Mouse (Mus musculus): ENCODE results near the gene Babam1. TPM values are rescaled to one million over a fixed set of nuclear protein-coding genes. Genes with fewer than 3 reads are reported as not detected.

Babam1 gene
- polyA plus RNA-seq, 1 experiment from 2014 or later: 106 TPM

- Histone ChIP-seq H3K4me2 (replicated peaks; ENCODE audit: low read depth, low read length) (peak overlapping the region; percentile 96), H3K9ac (ENCODE audit: low read depth, low read length) (peak overlapping the region; percentile 82), H3K27me3 (ENCODE audit: control insufficient read depth, insufficient read depth, low read length) (no peaks in the 10 kb centered on the region), H3K4me1 (replicated peaks; ENCODE audit: control insufficient read depth, insufficient read depth, low read length) (peaks cover 39% of the 10 kb centered on the region), H3K36me3 (ENCODE audit: control insufficient read depth, insufficient read depth, low read length) (peaks cover 4% of the 10 kb centered on the region; the same call in 1 of the 2 replicates), H3K4me3 (ENCODE audit: low read depth, low read length) (peak overlapping the region; percentile 85), H3K27ac (ENCODE audit: low read depth, low read length) (peak overlapping the region; percentile 92; the same call in 1 of the 2 replicates), H3K9me3 (ENCODE audit: control insufficient read depth, low read length) (no peaks in the 10 kb centered on the region)
- ATAC-seq (ENCODE audit: low FRiP score) (no peak), DNase-seq (ENCODE audit: low spot score) (peak; percentile 19)
- WGBS: 18% methylated on average over 3 of the region's 3 CpGs
These were observed 17.1 kb upstream of the Babam1 start for GRCm38 (mm10) chr8:71379512-71380075.

GRCm38 (mm10) chr8:71380178-71381171 is 16.2 kb upstream of the Babam1 start:
- H3K9ac ChIP-seq (ENCODE audit: low read depth, low read length): peak overlapping the region; percentile 82
- ATAC-seq (ENCODE audit: low FRiP score) (no peak), DNase-seq (ENCODE audit: low spot score) (peak; percentile 49)
- peak overlapping the region; percentile 96 for H3K4me2 ChIP-seq (replicated peaks; ENCODE audit: low read depth, low read length)
- WGBS: 2% methylated on average over 70 of the region's 72 CpGs
- H3K27ac ChIP-seq (ENCODE audit: low read depth, low read length): peak overlapping the region; percentile 92
- H3K27me3 ChIP-seq (ENCODE audit: control insufficient read depth, insufficient read depth, low read length): no peaks in the 10 kb centered on the region
- peaks cover 38% of the 10 kb centered on the region for H3K4me1 ChIP-seq (replicated peaks; ENCODE audit: control insufficient read depth, insufficient read depth, low read length)
- peak overlapping the region; percentile 85 for H3K4me3 ChIP-seq (ENCODE audit: low read depth, low read length)
- H3K36me3 ChIP-seq (ENCODE audit: control insufficient read depth, insufficient read depth, low read length): no peaks in the 10 kb centered on the region; the same call in 1 of the 2 replicates
- no peaks in the 10 kb centered on the region for H3K9me3 ChIP-seq (ENCODE audit: control insufficient read depth, low read length)

- H3K9me3 ChIP-seq (ENCODE audit: control insufficient read depth, low read length): no peaks in the 10 kb centered on the region
- H3K36me3 ChIP-seq (ENCODE audit: control insufficient read depth, insufficient read depth, low read length): no peaks in the 10 kb centered on the region
- peak within 1 kb of the TSS; percentile 85 for H3K4me3 ChIP-seq (ENCODE audit: low read depth, low read length)
- no peaks in the 10 kb centered on the region for H3K27me3 ChIP-seq (ENCODE audit: control insufficient read depth, insufficient read depth, low read length)
- peaks cover 27% of the 10 kb centered on the region for H3K4me1 ChIP-seq (replicated peaks; ENCODE audit: control insufficient read depth, insufficient read depth, low read length)
- H3K9ac ChIP-seq (ENCODE audit: low read depth, low read length): peak within 1 kb of the TSS; percentile 82
- DNase-seq (ENCODE audit: low spot score): peak; percentile 87
- WGBS: under 1% methylated on average over 52 of the region's 89 CpGs
- peak within 1 kb of the TSS; percentile 96 for H3K4me2 ChIP-seq (replicated peaks; ENCODE audit: low read depth, low read length)
- ATAC-seq (ENCODE audit: low FRiP score): peak; percentile 13; the same call in 1 of the 2 replicates
- H3K27ac ChIP-seq (ENCODE audit: low read depth, low read length): peak within 1 kb of the TSS; percentile 92
These were observed 15.2 kb upstream of the Babam1 start, which contains the start of gene Nr2f6 for GRCm38 (mm10) chr8:71381421-71381970. Gene Nr2f6 (minus strand): TSS chr8:71381960.

GRCm38 (mm10) chr8:71381971-71382961 is 14.4 kb upstream of the Babam1 start:
- H3K36me3 ChIP-seq (ENCODE audit: control insufficient read depth, insufficient read depth, low read length): no peaks in the 10 kb centered on the region
- peak overlapping the region; percentile 92 for H3K27ac ChIP-seq (ENCODE audit: low read depth, low read length)
- ATAC-seq (ENCODE audit: low FRiP score) (peak; percentile 84), DNase-seq (ENCODE audit: low spot score) (peak; percentile 91)
- WGBS: 1% methylated on average over 34 of the region's 80 CpGs
- peak overlapping the region; percentile 85 for H3K4me3 ChIP-seq (ENCODE audit: low read depth, low read length)
- H3K4me1 ChIP-seq (replicated peaks; ENCODE audit: control insufficient read depth, insufficient read depth, low read length): peaks cover 22% of the 10 kb centered on the region
- H3K4me2 ChIP-seq (replicated peaks; ENCODE audit: low read depth, low read length): peak overlapping the region; percentile 96
- H3K27me3 ChIP-seq (ENCODE audit: control insufficient read depth, insufficient read depth, low read length): no peaks in the 10 kb centered on the region
- H3K9ac ChIP-seq (ENCODE audit: low read depth, low read length): peak overlapping the region; percentile 82
- H3K9me3 ChIP-seq (ENCODE audit: control insufficient read depth, low read length): no peaks in the 10 kb centered on the region

- WGBS: 4% methylated on average over 10 of the region's 12 CpGs
- Histone ChIP-seq H3K27me3 (ENCODE audit: control insufficient read depth, insufficient read depth, low read length) (no peaks in the 10 kb centered on the region), H3K9me3 (ENCODE audit: control insufficient read depth, low read length) (no peaks in the 10 kb centered on the region), H3K4me3 (ENCODE audit: low read depth, low read length) (no peak overlapping the region), H3K36me3 (ENCODE audit: control insufficient read depth, insufficient read depth, low read length) (no peaks in the 10 kb centered on the region), H3K9ac (ENCODE audit: low read depth, low read length) (no peak overlapping the region), H3K27ac (ENCODE audit: low read depth, low read length) (peak overlapping the region; percentile 92), H3K4me1 (replicated peaks; ENCODE audit: control insufficient read depth, insufficient read depth, low read length) (peaks cover 22% of the 10 kb centered on the region), H3K4me2 (replicated peaks; ENCODE audit: low read depth, low read length) (no peak overlapping the region)
- ATAC-seq (ENCODE audit: low FRiP score) (no peak), DNase-seq (ENCODE audit: low spot score) (no peak)
These were observed 13.3 kb upstream of the Babam1 start for GRCm38 (mm10) chr8:71383396-71383795.

GRCm38 (mm10) chr8:71383860-71384259 is 12.8 kb upstream of the Babam1 start:
- H3K4me1 ChIP-seq (replicated peaks; ENCODE audit: control insufficient read depth, insufficient read depth, low read length): peaks cover 20% of the 10 kb centered on the region
- H3K4me3 ChIP-seq (ENCODE audit: low read depth, low read length): no peak overlapping the region; the same call in 1 of the 2 replicates
- peak overlapping the region; percentile 92 for H3K27ac ChIP-seq (ENCODE audit: low read depth, low read length)
- ATAC-seq (ENCODE audit: low FRiP score): no peak
- H3K36me3 ChIP-seq (ENCODE audit: control insufficient read depth, insufficient read depth, low read length): no peaks in the 10 kb centered on the region
- H3K4me2 ChIP-seq (replicated peaks; ENCODE audit: low read depth, low read length): no peak overlapping the region
- no peak overlapping the region for H3K9ac ChIP-seq (ENCODE audit: low read depth, low read length)
- no peaks in the 10 kb centered on the region for H3K27me3 ChIP-seq (ENCODE audit: control insufficient read depth, insufficient read depth, low read length)
- DNase-seq (ENCODE audit: low spot score): no peak
- H3K9me3 ChIP-seq (ENCODE audit: control insufficient read depth, low read length): no peaks in the 10 kb centered on the region
- 45% methylated on average over 3 of the region's 3 CpGs for WGBS

GRCm38 (mm10) chr8:71385212-71385835 is 11.3 kb upstream of the Babam1 start:
- H3K27me3 ChIP-seq (ENCODE audit: control insufficient read depth, insufficient read depth, low read length): no peaks in the 10 kb centered on the region
- no peak overlapping the region for H3K27ac ChIP-seq (ENCODE audit: low read depth, low read length)
- no peak for ATAC-seq (ENCODE audit: low FRiP score)
- no peak overlapping the region for H3K4me2 ChIP-seq (replicated peaks; ENCODE audit: low read depth, low read length)
- no peak overlapping the region for H3K9ac ChIP-seq (ENCODE audit: low read depth, low read length)
- DNase-seq (ENCODE audit: low spot score): no peak
- H3K4me3 ChIP-seq (ENCODE audit: low read depth, low read length): no peak overlapping the region
- H3K9me3 ChIP-seq (ENCODE audit: control insufficient read depth, low read length): no peaks in the 10 kb centered on the region
- peaks cover 10% of the 10 kb centered on the region for H3K4me1 ChIP-seq (replicated peaks; ENCODE audit: control insufficient read depth, insufficient read depth, low read length)
- WGBS: 72% methylated on average over 11 of the region's 12 CpGs
- no peaks in the 10 kb centered on the region for H3K36me3 ChIP-seq (ENCODE audit: control insufficient read depth, insufficient read depth, low read length)

Measured in hindbrain, embryonic 11.5 days (tissue).